Mouse (Mus musculus): ENCODE results near the gene Snrpb. TPM values are rescaled to one million over a fixed set of nuclear protein-coding genes. Genes with fewer than 3 reads are reported as not detected.

The Snrpb gene
- 206 and 212 TPM in 2 replicates for total RNA-seq (2017)

DNA sequence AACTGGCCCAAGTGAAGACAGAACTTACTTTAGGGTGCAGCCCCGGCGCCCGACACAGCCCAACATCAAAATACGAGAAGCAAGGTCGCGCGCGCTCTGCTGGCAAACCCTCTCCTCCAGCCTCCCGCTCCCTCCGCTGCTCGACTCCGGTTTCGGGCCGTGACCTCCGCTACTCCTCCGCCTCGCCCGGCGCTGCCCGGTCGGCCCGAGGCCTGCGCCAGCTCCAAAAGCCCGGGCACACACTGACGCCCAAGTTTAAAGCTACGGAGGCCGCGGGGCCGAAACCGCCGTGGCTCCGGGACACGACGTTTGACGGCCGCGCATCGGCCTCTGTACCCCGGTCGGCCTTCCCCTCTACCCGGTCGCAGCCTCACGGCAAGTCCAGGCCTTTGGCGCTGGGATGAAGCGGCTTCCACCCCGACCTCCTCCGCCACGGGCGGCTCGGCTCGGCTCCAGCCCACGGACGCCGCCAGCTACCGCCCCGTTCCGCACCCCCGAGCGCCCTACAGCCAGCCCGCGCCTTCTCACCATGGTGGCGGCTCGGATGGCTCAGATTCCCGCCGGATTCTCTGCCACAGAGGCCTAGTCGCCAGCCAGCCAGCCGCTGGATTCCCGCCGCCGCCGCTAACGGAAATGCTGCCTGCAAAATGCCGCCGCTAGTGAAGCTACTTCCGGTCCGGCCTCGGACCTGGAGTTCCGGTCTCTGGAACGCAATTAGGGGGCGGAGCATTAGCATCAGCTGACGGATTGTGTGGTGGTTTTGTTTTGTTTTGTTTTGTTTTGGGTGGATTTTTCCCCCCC, at the start of gene Snrpb:
Gene Snrpb, minus strand, starts transcription at position 698 of the 801 bp plus-strand sequence.
- peak; percentile 88 for ATAC-seq (replicated peaks; ENCODE audit: low read depth, poor library complexity, severe bottlenecking)

DNA sequence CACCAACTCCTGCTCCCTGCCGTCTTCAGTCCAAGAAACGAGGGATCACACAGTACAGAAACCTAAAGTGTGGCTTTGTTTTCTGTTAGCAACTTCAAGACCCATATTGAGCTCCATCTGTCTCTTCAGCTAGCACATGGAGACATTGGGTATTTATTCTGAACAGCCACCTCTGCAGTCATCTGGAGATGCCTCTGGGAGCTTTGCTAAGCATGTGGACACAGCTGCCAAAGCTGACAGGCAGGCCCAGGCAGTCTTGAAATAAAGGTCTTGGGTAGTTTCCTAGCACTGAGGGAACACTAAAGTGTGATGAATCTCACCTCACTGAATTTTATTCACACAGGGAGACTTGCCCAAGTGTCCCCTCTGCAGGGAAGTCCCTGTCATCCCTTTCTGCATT, 32.4 kb upstream of the Snrpb start:
- no peak for ATAC-seq (replicated peaks; ENCODE audit: low read depth, poor library complexity, severe bottlenecking)

DNA sequence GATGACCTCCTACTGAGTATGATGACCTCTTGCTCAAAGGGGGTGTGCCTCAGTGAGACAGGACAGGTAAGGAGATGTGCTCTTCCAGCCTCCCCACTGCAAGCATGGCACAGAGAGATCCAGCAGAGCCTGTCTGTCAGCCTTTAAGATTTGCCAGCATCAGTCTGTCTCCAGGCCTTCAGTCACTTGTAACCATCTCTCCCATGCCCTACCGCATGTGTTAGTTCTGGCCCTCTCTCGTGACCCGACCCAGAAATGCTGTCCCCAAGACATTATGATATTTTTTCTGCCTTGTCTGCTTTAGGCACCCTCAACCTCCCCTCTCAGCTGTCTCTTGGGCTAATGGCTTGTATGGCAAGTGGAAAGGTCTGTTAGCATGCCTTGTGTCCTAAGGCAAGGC, 30.4 kb upstream of the Snrpb start:
- no peak for ATAC-seq (replicated peaks; ENCODE audit: low read depth, poor library complexity, severe bottlenecking)

DNA sequence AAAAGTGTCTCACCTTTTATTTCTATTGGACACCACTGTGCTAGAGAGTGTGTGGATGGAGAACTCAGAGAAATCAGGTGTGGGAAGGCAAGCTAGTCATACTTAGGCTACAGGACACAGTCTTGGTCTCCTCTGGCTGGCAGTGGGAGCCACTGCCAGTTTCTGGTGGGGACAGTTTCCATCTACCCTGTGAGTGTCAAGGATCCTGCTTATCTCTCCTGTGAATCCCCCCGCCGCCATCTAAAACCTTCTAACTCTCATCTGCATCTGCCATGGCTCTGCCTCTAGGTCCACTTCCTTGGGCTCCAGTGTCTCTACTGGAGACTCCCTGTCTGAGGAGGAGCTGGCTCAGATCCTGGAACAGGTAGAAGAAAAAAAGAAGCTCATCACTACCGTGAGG, 28.8 kb upstream of the Snrpb start:
- ATAC-seq (replicated peaks; ENCODE audit: low read depth, poor library complexity, severe bottlenecking): no peak

DNA sequence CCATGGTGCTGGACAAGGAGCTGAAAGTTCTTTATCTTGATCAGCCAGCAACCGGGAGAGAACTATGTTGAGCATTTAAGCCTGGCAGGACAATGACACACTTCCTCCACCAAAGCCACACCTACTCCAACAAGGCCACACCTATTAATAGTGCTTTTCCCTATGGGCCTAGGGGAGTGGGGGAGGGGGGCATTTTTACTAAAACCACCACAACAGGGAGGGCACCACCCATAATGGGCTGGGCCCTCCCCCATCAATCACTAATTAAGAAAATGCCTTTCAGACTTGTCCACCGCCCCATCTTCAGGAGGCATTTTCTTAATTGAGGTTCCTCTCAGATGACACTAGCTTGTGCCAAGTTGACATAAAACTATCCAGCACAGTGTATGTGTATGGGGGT, 28.2 kb upstream of the Snrpb start:
- ATAC-seq (replicated peaks; ENCODE audit: low read depth, poor library complexity, severe bottlenecking): no peak

DNA sequence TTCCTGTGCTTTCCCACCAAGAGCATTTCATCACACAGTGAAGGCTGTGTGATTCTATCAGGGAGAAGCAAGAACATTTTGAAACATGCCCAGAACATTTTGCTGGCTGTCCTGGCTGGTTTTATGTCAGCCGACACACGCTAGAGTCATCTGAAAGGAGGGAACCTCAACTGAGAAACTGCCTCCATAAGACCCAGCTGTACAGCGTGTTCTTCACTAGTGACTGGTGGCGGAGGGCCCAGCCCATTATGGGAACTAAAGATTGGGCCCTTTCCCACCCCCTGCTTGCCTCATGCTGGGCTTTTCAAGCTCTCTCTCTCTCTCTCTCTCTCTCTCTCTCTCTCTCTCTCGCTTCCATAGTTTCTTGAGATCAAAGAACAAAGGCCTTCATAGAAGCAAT, 21.8 kb upstream of the Snrpb start:
- no peak for ATAC-seq (replicated peaks; ENCODE audit: low read depth, poor library complexity, severe bottlenecking)

DNA sequence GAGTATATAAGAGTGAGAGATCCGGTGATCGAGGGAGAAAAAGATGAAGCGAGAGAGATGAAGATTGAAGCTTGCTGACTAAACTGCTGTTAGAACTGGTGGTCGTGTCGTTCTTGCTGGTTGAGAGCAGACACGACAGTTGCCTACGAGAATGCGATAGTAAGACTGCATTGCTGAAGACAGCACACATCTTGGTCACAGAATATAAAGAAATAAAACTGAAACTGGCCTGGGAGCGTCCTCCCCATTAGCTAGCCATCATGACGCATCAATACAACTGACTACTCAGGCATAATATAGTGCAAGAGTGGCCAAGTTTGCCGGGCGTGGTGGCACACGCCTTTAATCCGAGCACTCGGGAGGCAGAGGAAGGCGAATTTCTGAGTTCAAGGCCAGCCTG, 15.7 kb upstream of the Snrpb start, which contains the start of gene Tmc2:
Gene Tmc2, plus strand, starts transcription at position 301 of the 400 bp plus-strand sequence.
- ATAC-seq (replicated peaks; ENCODE audit: low read depth, poor library complexity, severe bottlenecking): no peak

DNA sequence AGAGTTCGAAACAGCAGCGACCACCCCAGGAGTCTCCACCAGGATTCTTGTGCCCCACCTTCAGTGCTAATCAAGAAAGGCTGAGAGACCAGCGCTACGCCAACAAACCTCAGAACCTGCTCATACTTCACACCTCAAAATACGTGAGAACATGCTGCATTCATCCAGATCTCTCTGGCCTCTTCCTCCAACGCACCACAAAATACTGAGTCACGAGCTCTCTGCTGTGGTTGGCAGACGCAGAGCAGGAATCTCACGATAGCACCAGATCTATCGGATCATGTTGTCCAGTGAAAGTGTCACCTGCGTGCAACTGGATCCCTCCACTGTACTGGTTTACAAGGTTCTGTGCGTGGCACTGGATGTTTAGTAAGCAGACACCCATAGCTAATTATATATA, 9.2 kb upstream of the Snrpb start:
- no peak for ATAC-seq (replicated peaks; ENCODE audit: low read depth, poor library complexity, severe bottlenecking)

DNA sequence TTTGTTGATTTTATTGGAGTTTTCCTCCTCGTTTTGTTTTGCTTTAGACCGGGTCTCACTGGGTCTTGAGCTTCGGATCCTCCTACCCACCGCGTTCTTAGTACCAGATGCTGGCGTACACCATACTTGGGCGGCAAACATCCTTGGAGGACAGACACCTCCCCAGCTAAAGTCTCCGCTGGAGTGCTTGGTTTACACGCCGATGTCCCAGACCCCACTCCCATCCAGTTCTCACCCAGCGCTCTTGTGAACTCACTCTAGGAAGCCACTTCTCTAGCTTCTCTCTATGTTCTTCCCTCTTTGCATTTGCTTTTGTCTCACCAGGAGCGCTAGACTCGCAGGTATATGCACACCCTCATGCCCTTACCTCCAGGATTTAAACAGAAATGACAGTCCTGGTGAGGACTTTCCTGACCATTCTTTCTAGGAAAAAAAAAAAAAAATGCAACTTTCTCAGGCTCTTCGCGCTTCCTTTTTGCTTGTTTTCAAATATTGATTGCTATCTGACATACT, 360 bp upstream of the Snrpb start:
- ATAC-seq (replicated peaks; ENCODE audit: low read depth, poor library complexity, severe bottlenecking): peak; percentile 57

DNA sequence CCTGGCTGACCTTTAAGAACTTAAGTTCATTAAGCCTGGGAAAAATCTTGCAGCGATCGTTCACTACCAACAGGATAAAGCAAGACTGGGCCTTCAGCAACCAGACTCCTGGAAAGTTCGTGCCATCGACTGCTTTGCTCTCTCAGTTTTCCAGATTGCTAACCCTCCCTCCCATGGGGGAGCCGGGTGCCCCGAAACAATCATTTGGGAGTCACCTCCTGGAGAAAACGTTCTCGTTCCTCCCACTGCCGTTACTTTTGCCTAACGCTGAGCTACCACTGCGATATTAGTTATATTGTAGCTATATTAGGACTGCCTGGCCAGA, 860 bp downstream of the Snrpb start:
- ATAC-seq (replicated peaks; ENCODE audit: low read depth, poor library complexity, severe bottlenecking): no peak

DNA sequence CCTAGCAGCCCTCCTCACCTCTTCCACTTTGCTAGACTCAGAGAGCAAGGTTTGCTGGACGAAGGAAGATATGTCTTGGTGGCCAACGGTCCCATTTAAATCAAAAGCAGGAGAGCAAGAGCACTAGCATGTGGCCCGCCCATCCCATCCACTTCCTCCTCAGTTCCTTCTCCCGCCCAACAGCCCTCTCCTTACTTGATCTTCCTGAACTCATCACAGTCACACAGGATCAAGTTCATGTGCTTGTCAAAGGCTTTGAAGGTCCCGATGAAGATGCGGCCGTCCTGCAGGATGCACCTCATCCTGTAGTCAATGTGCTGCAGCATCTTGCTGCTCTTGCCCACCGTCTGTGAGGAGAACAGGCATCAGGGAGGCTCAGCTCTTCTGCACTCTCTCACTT, 2.4 kb downstream of the Snrpb start:
- no peak for ATAC-seq (replicated peaks; ENCODE audit: low read depth, poor library complexity, severe bottlenecking)

DNA sequence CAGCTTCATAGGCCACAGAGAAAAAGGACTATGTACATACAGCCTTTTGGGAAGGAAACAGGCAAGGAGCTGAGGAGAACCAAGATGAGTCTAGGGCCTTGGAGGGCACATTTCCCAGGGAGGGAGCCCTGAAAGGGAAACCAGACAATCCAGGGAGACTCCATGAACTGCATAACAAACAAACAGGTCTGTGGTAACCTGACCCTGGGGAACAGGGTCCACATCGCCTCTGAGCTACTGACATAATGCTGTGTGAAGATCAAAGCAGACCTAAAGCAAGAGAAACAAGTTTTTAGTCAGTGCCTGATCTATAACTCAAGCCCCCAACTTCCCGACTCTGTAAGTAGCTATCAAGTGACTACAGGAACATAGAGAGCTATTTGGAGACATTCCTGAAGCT, 7.5 kb downstream of the Snrpb start:
- no peak for ATAC-seq (replicated peaks; ENCODE audit: low read depth, poor library complexity, severe bottlenecking)

DNA sequence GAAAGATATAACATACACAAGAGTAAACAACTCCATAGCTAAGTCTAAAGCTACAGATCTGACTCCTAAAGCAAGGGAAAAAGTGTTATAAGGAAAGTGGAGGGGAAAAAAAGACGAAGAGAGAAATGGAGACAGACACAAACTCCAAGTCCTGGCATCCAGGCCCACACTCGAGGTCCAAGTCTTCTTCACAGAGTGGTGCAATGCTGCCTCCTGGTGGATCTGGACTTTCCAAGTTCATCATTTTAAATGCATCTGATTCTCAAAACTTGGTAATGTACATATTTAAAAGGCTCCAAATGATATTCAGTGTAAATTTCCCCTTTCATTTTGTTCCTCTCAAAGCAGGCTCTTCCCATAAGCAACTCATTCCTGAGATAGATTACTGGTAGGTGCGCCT, 11.3 kb downstream of the Snrpb start:
- peak; percentile 71 for ATAC-seq (replicated peaks; ENCODE audit: low read depth, poor library complexity, severe bottlenecking)

DNA sequence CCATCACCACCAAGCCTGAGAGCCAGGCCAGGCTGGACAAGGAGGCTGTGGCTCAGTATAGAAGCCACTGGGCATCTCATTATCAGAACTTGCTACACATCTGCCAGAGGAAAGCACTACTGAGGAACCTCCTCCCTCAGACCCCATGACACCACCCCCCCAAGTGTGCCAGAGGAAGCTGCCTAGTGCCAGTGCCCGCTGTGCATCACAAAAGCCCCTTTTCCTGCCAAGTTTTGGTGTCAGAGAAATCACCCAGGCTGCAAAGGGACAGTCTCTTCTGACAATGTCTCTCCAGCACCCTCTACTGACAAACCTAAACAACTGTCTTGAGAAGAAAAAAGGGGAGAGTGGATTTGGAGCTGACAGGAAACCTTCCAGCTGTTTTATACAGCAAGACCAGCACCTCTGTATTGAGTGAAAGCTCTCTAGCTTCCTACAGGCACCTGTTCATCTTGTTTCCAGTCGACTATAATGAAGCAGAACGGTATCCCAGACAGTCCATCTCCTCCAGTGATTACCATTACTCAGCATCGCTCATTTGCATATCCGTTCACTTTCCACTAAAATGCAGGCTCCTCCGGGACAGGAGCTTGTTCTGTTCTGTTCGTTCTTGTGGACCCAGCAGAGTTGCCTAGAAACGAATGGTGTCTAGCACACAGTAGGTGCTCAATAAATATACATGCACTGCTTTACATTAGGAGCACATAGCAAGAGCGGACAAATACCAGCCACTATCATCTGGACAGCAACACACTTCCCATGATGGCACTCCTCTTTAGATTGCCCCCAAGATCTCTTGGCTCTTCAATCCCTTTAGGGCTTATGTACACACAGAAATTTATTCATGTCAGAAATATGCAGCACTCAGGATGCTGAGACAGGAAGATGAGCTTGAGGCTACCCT, 12.6 kb downstream of the Snrpb start:
- peak; percentile 54 for ATAC-seq (replicated peaks; ENCODE audit: low read depth, poor library complexity, severe bottlenecking)

DNA sequence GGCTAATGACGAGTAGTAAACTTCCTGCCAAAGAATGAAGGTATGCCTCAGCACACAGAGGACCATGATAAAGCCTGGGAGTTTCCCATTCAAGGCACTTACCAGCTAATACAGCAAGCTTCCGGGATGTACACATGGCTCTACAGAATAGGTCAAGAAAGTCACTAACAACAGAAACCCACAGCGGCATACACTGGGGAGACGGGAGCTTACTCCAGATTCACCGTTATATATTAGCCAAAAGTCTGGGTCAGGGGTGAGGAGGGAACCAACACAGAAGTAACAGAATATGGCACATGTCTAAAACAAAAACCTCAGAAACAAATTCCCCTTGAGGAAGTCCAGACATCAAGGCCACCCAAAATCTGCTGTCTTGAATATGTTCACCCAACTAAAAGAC, 16.5 kb downstream of the Snrpb start:
- ATAC-seq (replicated peaks; ENCODE audit: low read depth, poor library complexity, severe bottlenecking): no peak

DNA sequence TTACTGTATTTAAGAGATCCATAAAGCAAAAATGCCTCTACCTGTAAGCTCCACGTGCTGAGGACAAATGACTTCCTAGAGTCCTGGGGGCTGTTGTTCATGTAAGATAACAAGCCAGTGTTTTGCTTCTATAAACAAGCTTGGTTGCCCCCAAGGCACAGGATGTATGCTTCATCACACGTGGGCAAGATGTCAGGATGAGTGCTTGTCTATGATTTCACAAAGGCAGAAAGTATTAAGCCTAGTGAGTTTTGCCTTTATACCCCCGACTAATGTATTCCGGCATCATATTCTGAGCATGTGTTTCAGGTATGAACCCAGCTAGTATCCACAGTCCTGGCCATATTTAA, 21.1 kb downstream of the Snrpb start:
- no peak for ATAC-seq (replicated peaks; ENCODE audit: low read depth, poor library complexity, severe bottlenecking)

DNA sequence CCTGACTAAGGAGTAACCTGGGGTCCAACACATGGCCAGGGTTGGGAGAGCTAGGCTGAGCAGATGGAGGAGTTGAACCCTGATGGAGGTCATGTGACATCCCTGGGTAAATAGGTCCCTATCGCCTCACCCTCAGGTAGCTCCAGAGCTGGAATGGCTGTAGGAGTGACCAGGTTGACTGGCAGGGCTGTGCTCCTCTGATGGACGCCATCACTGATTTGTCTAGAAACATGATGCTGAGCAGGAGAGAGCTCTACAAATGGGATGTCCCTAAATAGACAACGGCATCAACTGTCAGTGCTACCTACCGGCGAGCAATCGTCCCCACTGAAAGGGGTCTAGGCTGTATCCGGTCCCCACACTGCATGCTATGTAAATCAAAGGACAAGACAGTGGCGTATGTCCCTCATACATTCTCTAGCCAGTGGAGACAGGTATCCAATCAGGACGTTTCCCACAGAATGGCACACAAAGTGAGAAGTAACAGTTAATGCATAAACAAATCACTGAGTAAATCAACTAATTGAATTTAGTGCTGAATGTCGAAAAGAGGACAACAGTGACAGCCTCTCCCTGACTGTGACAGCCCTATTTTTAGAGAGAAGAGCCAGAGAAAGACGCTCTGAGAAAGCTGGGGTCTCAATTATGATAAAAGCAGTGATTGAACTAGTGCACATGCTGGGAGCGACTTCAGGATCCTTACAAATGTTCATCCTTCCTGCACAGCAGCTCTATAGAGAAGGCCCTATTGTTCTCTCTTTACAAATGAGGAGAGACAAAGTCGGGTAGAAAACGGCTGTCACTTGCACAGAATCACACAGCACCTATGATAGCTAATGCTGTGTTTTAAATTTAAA, 21.7 kb downstream of the Snrpb start:
- ATAC-seq (replicated peaks; ENCODE audit: low read depth, poor library complexity, severe bottlenecking): no peak

DNA sequence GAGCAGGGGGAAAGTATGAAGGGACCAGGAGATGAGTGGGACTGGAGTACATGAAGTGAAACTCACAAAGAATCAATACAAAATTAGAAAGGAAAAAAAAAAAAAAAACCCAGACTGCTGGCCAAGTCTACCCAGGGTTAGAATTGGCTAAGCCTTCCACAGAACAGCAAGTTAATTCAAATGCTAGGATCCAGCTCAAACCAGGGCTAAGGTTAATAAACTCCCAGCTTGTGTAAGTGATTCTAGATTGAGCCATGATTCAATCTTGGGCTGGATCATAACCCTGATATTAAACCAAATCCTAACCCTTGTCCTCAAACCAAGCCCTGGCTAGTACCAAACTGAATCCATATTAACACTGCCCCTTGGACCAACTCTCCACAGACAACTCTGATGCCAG, 23.4 kb downstream of the Snrpb start:
- ATAC-seq (replicated peaks; ENCODE audit: low read depth, poor library complexity, severe bottlenecking): no peak

DNA sequence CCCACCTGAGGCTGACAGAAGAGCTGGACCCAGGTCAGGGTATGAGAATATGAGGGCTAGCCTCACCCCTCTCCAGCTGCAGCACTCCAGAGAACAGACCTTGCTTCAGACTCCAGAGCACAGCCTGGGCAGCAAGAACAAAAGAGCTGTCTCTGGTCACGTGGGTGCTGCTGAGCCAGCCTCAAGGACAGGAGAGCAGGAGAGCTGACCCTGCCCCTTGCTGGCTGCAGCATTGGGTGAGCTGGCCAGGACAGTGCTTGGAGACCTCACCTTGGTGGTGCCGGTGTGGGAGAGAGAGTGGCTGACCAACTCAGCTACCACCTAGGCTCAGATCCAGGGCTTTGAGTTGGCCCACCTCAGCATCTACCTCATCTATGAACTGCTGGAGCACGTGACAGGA, 24.0 kb downstream of the Snrpb start:
- no peak for ATAC-seq (replicated peaks; ENCODE audit: low read depth, poor library complexity, severe bottlenecking)

DNA sequence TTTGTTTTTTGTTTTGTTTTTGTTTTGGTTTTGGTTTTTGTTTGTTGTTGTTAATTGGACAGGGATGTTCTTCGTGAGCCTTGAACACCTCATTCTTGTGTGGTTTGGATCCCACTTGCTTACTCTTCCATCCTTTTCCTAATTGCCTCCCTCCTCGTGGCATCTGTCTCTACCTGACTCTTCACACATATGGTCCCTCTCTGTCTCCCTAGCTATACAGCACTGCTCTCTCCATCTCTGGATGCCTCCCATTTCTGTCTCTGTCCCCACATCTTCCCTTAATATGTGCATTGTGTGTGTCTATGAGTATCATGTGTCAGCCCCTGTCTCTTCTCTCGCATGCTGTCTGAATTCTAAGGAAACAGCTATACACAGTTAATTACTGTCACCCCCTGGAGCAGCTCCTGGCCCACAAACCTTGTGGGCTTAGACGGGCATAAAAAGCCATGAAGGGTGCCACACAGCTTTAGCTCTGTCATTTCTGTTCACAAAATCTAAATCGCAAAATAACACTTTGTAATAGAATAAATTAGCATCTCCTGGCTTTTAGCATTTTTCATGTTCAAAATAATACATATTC, 33.0 kb downstream of the Snrpb start:
- no peak for ATAC-seq (replicated peaks; ENCODE audit: low read depth, poor library complexity, severe bottlenecking)

Data from common myeloid progenitor, adult 5-6 weeks (primary cell).